Mouse (Mus musculus) brain, embryonic 14.5 days (tissue): ENCODE measurements around the gene Sord.
A peak's percentile ranks its signal among the peaks of the same experiment; 100 is the strongest.

Experiments used
- CTCF ChIP-seq: fragments of 200-500 bp; IDR thresholded peaks from 2 replicates; pipeline ENCODE4 v1.5.1; 2012; ENCODE audit warnings: inconsistent platforms, mild to moderate bottlenecking, moderate library complexity, borderline replicate concordance; ENCODE audit not compliant: insufficient read depth, insufficient read length; ENCODE audit errors: extremely low read depth
- POLR2A ChIP-seq: fragments of 200-500 bp; IDR thresholded peaks from 2 replicates; pipeline ENCODE4 v1.6.1; 2012; ENCODE audit warnings: mild to moderate bottlenecking, inconsistent platforms, borderline replicate concordance; ENCODE audit not compliant: poor library complexity, insufficient read depth, insufficient read length, severe bottlenecking; ENCODE audit errors: extremely low read depth

DNA sequence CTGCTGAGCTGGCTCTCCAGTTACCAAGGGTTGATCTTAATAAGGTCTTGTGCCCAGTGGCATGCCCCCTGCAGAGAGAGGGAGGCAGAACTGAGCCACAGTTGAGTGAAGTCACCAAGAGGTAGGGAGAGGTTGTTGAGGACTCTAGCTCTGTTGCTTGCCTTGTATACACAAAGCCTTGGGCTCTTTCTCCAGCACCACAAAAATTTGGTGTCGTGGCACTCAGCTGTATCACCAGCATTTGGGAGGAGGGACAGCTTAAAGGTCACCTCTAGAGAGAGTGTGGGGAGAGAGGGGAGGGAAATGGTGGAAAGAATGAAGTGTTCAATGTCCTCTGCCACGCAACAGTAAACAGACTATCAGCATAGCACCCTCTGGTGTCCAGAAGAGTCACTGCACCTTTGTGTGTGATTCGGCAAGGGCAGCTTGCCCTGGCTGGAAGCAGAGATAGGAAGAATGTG lies 9.2 kb downstream of the Sord start:
- peak; percentile 91 for TF ChIP-seq CTCF
- no peak for TF ChIP-seq POLR2A
